Mouse (Mus musculus) heart, embryonic 12.5 days (tissue): ENCODE data around the gene Clcn6. TPM values are rescaled to one million over a fixed set of nuclear protein-coding genes. Genes with fewer than 3 reads are reported as not detected.

Experiments used
- polyA plus RNA-seq: library from polyadenylated mRNA; unstranded; fragments of >200 nt; fragmentation: Nextera tagmentation; extraction: Ambion mirVana; gene quantifications from 2 replicates; pipeline ENCODE4 v1.2.1, GENCODE M21; 2016

The Clcn6 gene
- polyA plus RNA-seq, 1 experiment from 2014 or later, result 7.8 TPM

Other genes starting within 250 kb of the Clcn6 start
- gene Zfp984, start 229.0 kb downstream of the Clcn6 start, polyA plus RNA-seq, result 9.1 and 11.0 TPM in 2 replicates
- gene Zfp933, start 190.5 kb downstream of the Clcn6 start, polyA plus RNA-seq, result 5.0 and 5.9 TPM in 2 replicates
- gene Miip, start 170.0 kb downstream of the Clcn6 start, polyA plus RNA-seq, result 23.4 and 26.3 TPM in 2 replicates
- 9.0 and 9.1 TPM in 2 replicates for gene Fv1, start 169.8 kb downstream of the Clcn6 start, polyA plus RNA-seq
- 121 and 123 TPM in 2 replicates for gene Mfn2, start 134.1 kb downstream of the Clcn6 start, polyA plus RNA-seq
- 46.9 and 49.6 TPM in 2 replicates for gene Plod1, start 102.1 kb downstream of the Clcn6 start, polyA plus RNA-seq
- 24.6 and 24.9 TPM in 2 replicates for gene 2510039O18Rik, start 97.9 kb downstream of the Clcn6 start, polyA plus RNA-seq
- 276 and 282 TPM in 2 replicates for gene Nppb, start 53.0 kb downstream of the Clcn6 start, polyA plus RNA-seq
- 5,688 and 5,948 TPM in 2 replicates for gene Nppa, start 38.1 kb downstream of the Clcn6 start, polyA plus RNA-seq
- gene Mthfr, start 256 bp upstream of the Clcn6 start, polyA plus RNA-seq, result 15.5 and 17.0 TPM in 2 replicates
- gene Agtrap, start 49.2 kb upstream of the Clcn6 start, polyA plus RNA-seq, result 18.9 and 19.8 TPM in 2 replicates
- 36.6 and 39.3 TPM in 2 replicates for gene Mad2l2, start 91.6 kb upstream of the Clcn6 start, polyA plus RNA-seq
- gene Draxin, start 91.9 kb upstream of the Clcn6 start, polyA plus RNA-seq, result 0.05 and 0.08 TPM in 2 replicates
- 20.2 and 22.9 TPM in 2 replicates for gene Fbxo6, start 113.3 kb upstream of the Clcn6 start, polyA plus RNA-seq
- 24.9 and 25.1 TPM in 2 replicates for gene Fbxo44, start 121.7 kb upstream of the Clcn6 start, polyA plus RNA-seq
- gene Fbxo2, start 121.8 kb upstream of the Clcn6 start, polyA plus RNA-seq, result 0.70 and 0.92 TPM in 2 replicates
- gene Disp3, start 249.1 kb upstream of the Clcn6 start, polyA plus RNA-seq, result 0.10 TPM in 1 of 2 replicates, not detected in the other